Mouse (Mus musculus) heart, embryonic 14.5 days (tissue): ENCODE data around the gene Nfatc3. TPM values are rescaled to one million over a fixed set of nuclear protein-coding genes. Genes with fewer than 3 reads are reported as not detected.

Experiments used
- ATAC-seq: fragments of 200-750 bp; cut with Nextera tagmentation; 2 replicates; pipeline ENCODE4 v1.8.0; 2017; ENCODE audit warnings: low read depth, moderate TSS enrichment; ENCODE audit not compliant: insufficient number of reproducible peaks, insufficient read depth, low FRiP score
- H3K27ac ChIP-seq, 2 experiments: fragments of 200-500 bp in 1 of 2; fragments of 300-500 bp in 1 of 2; sonication (generic) in 1 of 2; replicated peaks in 1 of 2; 2 replicates each; pipeline ENCODE4 v1.5.1; 2012 to 2014; ENCODE audit warnings: low read depth in 2 of 2, low read length in 2 of 2, control low read depth in 1 of 2, mild to moderate bottlenecking in 1 of 2, mixed read lengths in 1 of 2; ENCODE audit not compliant: control insufficient read depth in 1 of 2, insufficient read depth in 1 of 2
- H3K27me3 ChIP-seq: fragments of 300-500 bp; sonication (generic); 2 replicates; pipeline ENCODE4 v1.6.1; 2014; ENCODE audit warnings: mild to moderate bottlenecking, low read length, control low read depth; ENCODE audit not compliant: control insufficient read depth, insufficient read depth
- H3K36me3 ChIP-seq: fragments of 300-500 bp; sonication (generic); 2 replicates; pipeline ENCODE4 v1.6.1; 2014; ENCODE audit warnings: mild to moderate bottlenecking, control low read depth, low read length, mixed read lengths; ENCODE audit not compliant: control insufficient read depth, insufficient read depth
- H3K4me1 ChIP-seq, 2 experiments: fragments of 200-500 bp in 1 of 2; fragments of 300-500 bp in 1 of 2; sonication (generic) in 1 of 2; 2 replicates each; pipeline ENCODE4 v1.6.1; 2012 to 2014; ENCODE audit warnings: low read length in 2 of 2, control low read depth in 1 of 2, mixed read lengths in 1 of 2; ENCODE audit not compliant: control insufficient read depth in 2 of 2, insufficient read depth in 2 of 2
- H3K4me2 ChIP-seq: fragments of 300-500 bp; sonication (generic); 2 replicates; pipeline ENCODE4 v1.6.1; 2014; ENCODE audit warnings: mild to moderate bottlenecking, low read length
- H3K4me3 ChIP-seq, 2 experiments: fragments of 200-500 bp in 1 of 2; fragments of 300-500 bp in 1 of 2; sonication (generic) in 1 of 2; 2 replicates each; pipeline ENCODE4 v1.5.1; 2012 to 2014; ENCODE audit warnings: low read length in 2 of 2, mild to moderate bottlenecking in 2 of 2, control low read depth in 1 of 2, low read depth in 1 of 2, moderate library complexity in 1 of 2; ENCODE audit not compliant: control insufficient read depth in 1 of 2, insufficient read depth in 1 of 2
- H3K9ac ChIP-seq: fragments of 300-500 bp; sonication (generic); 2 replicates; pipeline ENCODE4 v1.6.1; 2014; ENCODE audit warnings: mild to moderate bottlenecking, low read length
- H3K9me3 ChIP-seq: fragments of 300-500 bp; sonication (generic); 2 replicates; pipeline ENCODE4 v1.6.1; 2016; ENCODE audit warnings: low read length, control low read depth; ENCODE audit not compliant: control insufficient read depth
- WGBS: fragments of 180-500 bp; shearing (Covaris S2); extraction: QIAGEN DNeasy Blood & Tissue Kit; methylation state at CpG from one replicate; pipeline ENCODE4 v1.1.7; 2014; 5-methylcytosine and 5-hydroxymethylcytosine counted together
- polyA plus RNA-seq: library from polyadenylated mRNA; unstranded; fragments of >200 nt; fragmentation: Nextera tagmentation; extraction: Ambion mirVana; gene quantifications from 2 replicates; pipeline ENCODE4 v1.2.1, GENCODE M21; 2014

Gene Nfatc3
- polyA plus RNA-seq, 1 experiment from 2014 or later = 4.7 TPM

- 4% methylated on average over 22 of the region's 22 CpGs for WGBS
- H3K9me3 ChIP-seq = no peaks in the 10 kb centered on the region
- H3K27ac ChIP-seq = 0 out of 4 replicates have a peak overlapping the region, but pooled peaks of 1 of the 2 experiments have one; percentile 31
- H3K27me3 ChIP-seq = peaks cover 29% of the 10 kb centered on the region
- H3K9ac ChIP-seq = peak overlapping the region; percentile 73
- peak overlapping the region; percentile 54 to 61 for H3K4me3 ChIP-seq
- no peak for ATAC-seq
- peaks cover 5% of the 10 kb centered on the region for H3K36me3 ChIP-seq
- peaks cover 6 to 32% of the 10 kb centered on the region in 2 experiments; a peak in 3 of 4 replicates for H3K4me1 ChIP-seq
- peak overlapping the region; percentile 97 for H3K4me2 ChIP-seq
Measured at GRCm38 (mm10) chr8:106137218-106137905, 78.7 kb downstream of the Nfatc3 start.

- Histone ChIP-seq H3K9me3 (no peaks in the 10 kb centered on the region), H3K4me1 (peaks cover 6 to 32% of the 10 kb centered on the region in 2 experiments; a peak in 3 of 4 replicates), H3K27ac (peak overlapping the region; percentile 45 to 53), H3K27me3 (peaks cover 29% of the 10 kb centered on the region), H3K4me2 (peak overlapping the region; percentile 97), H3K4me3 (peak overlapping the region; percentile 54 to 61), H3K36me3 (no peaks in the 10 kb centered on the region), H3K9ac (peak overlapping the region; percentile 73)
- ATAC-seq = no peak
- WGBS = under 1% methylated on average over 24 of the region's 24 CpGs
Measured at GRCm38 (mm10) chr8:106137906-106138477, 79.4 kb downstream of the Nfatc3 start.

- no peaks in the 10 kb centered on the region for H3K9me3 ChIP-seq
- H3K9ac ChIP-seq = peak overlapping the region; percentile 73
- peak overlapping the region in 1 of 2 experiments; percentile 53; a peak in 3 of 4 replicates for H3K27ac ChIP-seq
- no peaks in the 10 kb centered on the region for H3K36me3 ChIP-seq
- peak overlapping the region; percentile 97 for H3K4me2 ChIP-seq
- peaks cover 6 to 32% of the 10 kb centered on the region in 2 experiments; a peak in 3 of 4 replicates for H3K4me1 ChIP-seq
- H3K4me3 ChIP-seq = peak overlapping the region; percentile 54 to 61
- 11% methylated on average over 7 of the region's 7 CpGs for WGBS
- ATAC-seq = no peak
- peaks cover 27% of the 10 kb centered on the region for H3K27me3 ChIP-seq
Measured at GRCm38 (mm10) chr8:106138616-106139015, 80.0 kb downstream of the Nfatc3 start.

GRCm38 (mm10) chr8:106140191-106140590, 81.6 kb downstream of the Nfatc3 start:
- Histone ChIP-seq H3K4me3 (no peak overlapping the region), H3K36me3 (no peaks in the 10 kb centered on the region), H3K9me3 (no peaks in the 10 kb centered on the region), H3K27ac (no peak overlapping the region), H3K27me3 (peaks cover 11% of the 10 kb centered on the region), H3K9ac (no peak overlapping the region), H3K4me1 (peaks cover 6 to 32% of the 10 kb centered on the region in 2 experiments; a peak in 3 of 4 replicates), H3K4me2 (no peak overlapping the region)
- ATAC-seq = no peak
- WGBS = 69% methylated on average over 5 of the region's 5 CpGs

GRCm38 (mm10) chr8:106140769-106141168, 82.1 kb downstream of the Nfatc3 start:
- Histone ChIP-seq H3K4me1 (peaks cover 6 to 27% of the 10 kb centered on the region in 2 experiments; a peak in 3 of 4 replicates), H3K9me3 (no peaks in the 10 kb centered on the region), H3K4me3 (no peak overlapping the region), H3K27me3 (peaks cover 6% of the 10 kb centered on the region), H3K27ac (no peak overlapping the region), H3K9ac (no peak overlapping the region), H3K36me3 (no peaks in the 10 kb centered on the region), H3K4me2 (no peak overlapping the region)
- no peak for ATAC-seq
- WGBS = 18% methylated on average over 13 of the region's 13 CpGs

GRCm38 (mm10) chr8:106145331-106145730, 86.7 kb downstream of the Nfatc3 start:
- no peak for ATAC-seq

GRCm38 (mm10) chr8:106146014-106146413, 87.4 kb downstream of the Nfatc3 start:
- Histone ChIP-seq H3K4me1 (peaks cover 5 to 6% of the 10 kb centered on the region in 2 experiments), H3K9me3 (no peaks in the 10 kb centered on the region), H3K9ac (no peak overlapping the region), H3K27me3 (no peaks in the 10 kb centered on the region), H3K4me2 (no peak overlapping the region), H3K27ac (no peak overlapping the region), H3K36me3 (no peaks in the 10 kb centered on the region), H3K4me3 (no peak overlapping the region)
- no peak for ATAC-seq
- WGBS = 84% methylated on average over 4 of the region's 4 CpGs

More at GRCm38 (mm10) chr8:106145331-106145730, 86.7 kb downstream of the Nfatc3 start:
- WGBS = 82% methylated on average over 2 of the region's 2 CpGs
- no peaks in the 10 kb centered on the region for H3K27me3 ChIP-seq
- H3K9ac ChIP-seq = no peak overlapping the region
- no peak overlapping the region for H3K4me2 ChIP-seq
- no peak overlapping the region for H3K27ac ChIP-seq
- H3K9me3 ChIP-seq = no peaks in the 10 kb centered on the region
- H3K4me1 ChIP-seq = no peaks in the 10 kb centered on the region
- H3K36me3 ChIP-seq = no peaks in the 10 kb centered on the region
- no peak overlapping the region for H3K4me3 ChIP-seq
